Mouse (Mus musculus) neural tube, embryonic 13.5 days (tissue): ENCODE measurements around the gene Gm13283. TPM values are rescaled to one million over a fixed set of nuclear protein-coding genes. Genes with fewer than 3 reads are reported as not detected.
"Not testable (repeated sequence)": the region's sequence is repeated elsewhere in the genome, so short reads cannot be mapped to it uniquely, and the experiment has no call there.

Experiments
- ATAC-seq: fragments of 200-750 bp; cut with Nextera tagmentation; 2 replicates; pipeline ENCODE4 v1.8.0; 2017; ENCODE audit warnings: low read depth, mild to moderate bottlenecking, moderate TSS enrichment, moderate library complexity
- H3K27ac ChIP-seq: fragments of 300-500 bp; sonication (generic); replicated peaks from 2 replicates; pipeline ENCODE4 v1.5.1; 2015; ENCODE audit warnings: moderate library complexity, mild to moderate bottlenecking, inconsistent platforms
- H3K27me3 ChIP-seq: fragments of 300-500 bp; sonication (generic); 2 replicates; pipeline ENCODE4 v1.6.1; 2015; ENCODE audit warnings: mild to moderate bottlenecking, inconsistent platforms
- H3K36me3 ChIP-seq: fragments of 300-500 bp; sonication (generic); 2 replicates; pipeline ENCODE4 v1.6.1; 2015; ENCODE audit warnings: mild to moderate bottlenecking, inconsistent platforms
- H3K4me1 ChIP-seq: fragments of 300-500 bp; sonication (generic); replicated peaks from 2 replicates; pipeline ENCODE4 v1.6.1; 2015; ENCODE audit warnings: inconsistent platforms
- H3K4me2 ChIP-seq: fragments of 300-500 bp; sonication (generic); 2 replicates; pipeline ENCODE4 v1.6.1; 2015; ENCODE audit warnings: inconsistent platforms, mild to moderate bottlenecking, moderate library complexity
- H3K4me3 ChIP-seq: fragments of 300-500 bp; sonication (generic); 2 replicates; pipeline ENCODE4 v1.5.1; 2015; ENCODE audit warnings: mild to moderate bottlenecking, inconsistent platforms
- H3K9ac ChIP-seq: fragments of 300-500 bp; sonication (generic); 2 replicates; pipeline ENCODE4 v1.6.1; 2015; ENCODE audit warnings: moderate library complexity, mild to moderate bottlenecking, inconsistent platforms
- H3K9me3 ChIP-seq: fragments of 300-500 bp; sonication (generic); 2 replicates; pipeline ENCODE4 v1.6.1; 2016; ENCODE audit warnings: inconsistent platforms
- WGBS: fragments of 180-500 bp; shearing (Covaris S2); methylation state at CpG from one replicate; pipeline ENCODE4 v1.1.7; 2015; 5-methylcytosine and 5-hydroxymethylcytosine counted together
- polyA plus RNA-seq: library from polyadenylated mRNA; unstranded; fragments of >200 nt; fragmentation: Nextera tagmentation; extraction: Ambion mirVana; gene quantifications from 2 replicates; pipeline ENCODE4 v1.2.1, GENCODE M21; 2015

Gm13283 gene
- polyA plus RNA-seq, 1 experiment from 2014 or later, result not detected

- not testable (repeated sequence) for H3K9me3 ChIP-seq, H3K4me3 ChIP-seq, H3K9ac ChIP-seq, H3K27ac ChIP-seq, H3K36me3 ChIP-seq, H3K4me2 ChIP-seq, ATAC-seq, H3K27me3 ChIP-seq, H3K4me1 ChIP-seq
- no CpG with 5 or more reads among the region's 29 CpGs for WGBS
Observed at GRCm38 (mm10) chr4:88779550-88779949, 19.6 kb downstream of the Gm13283 start, which contains the start of gene Gm13272. Gm13272 (plus strand) TSS chr4:88779850.

- WGBS, result 46% methylated on average over 16 of the region's 18 CpGs
- H3K9me3 ChIP-seq, H3K36me3 ChIP-seq, H3K4me3 ChIP-seq, H3K4me2 ChIP-seq, ATAC-seq, H3K27me3 ChIP-seq, H3K4me1 ChIP-seq, H3K27ac ChIP-seq, H3K9ac ChIP-seq: not testable (repeated sequence)
Observed at GRCm38 (mm10) chr4:88780320-88780719, 20.4 kb downstream of the Gm13283 start.

DNA sequence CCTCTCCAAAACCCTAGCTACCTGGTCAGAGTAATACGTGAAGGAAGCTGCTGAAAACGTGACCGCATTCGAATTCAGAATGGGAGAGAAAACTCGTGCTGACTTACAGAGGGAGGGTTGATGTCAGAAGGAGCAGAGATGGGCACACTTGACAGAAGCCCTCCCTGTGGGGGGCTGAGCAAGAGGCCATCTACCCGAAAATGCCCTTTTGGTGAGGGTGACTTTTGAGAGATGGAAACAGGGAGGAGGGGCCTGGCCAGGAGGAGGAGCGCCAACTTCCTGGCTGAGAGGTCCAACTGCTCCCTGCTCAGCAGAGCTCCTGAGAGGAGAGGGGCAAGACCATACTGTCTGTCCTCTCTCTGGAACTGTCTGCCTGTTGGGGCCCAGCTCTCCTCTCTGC lies 21.9 kb downstream of the Gm13283 start, which contains the start of gene Ifnz:
Gene Ifnz (plus strand): TSS at position 301 of the 400 bp plus-strand sequence.
- Histone ChIP-seq H3K4me3 (peak within 1 kb of the TSS; percentile 19; the same call in 1 of the 2 replicates), H3K4me2 (peak within 1 kb of the TSS; percentile 41)
- H3K9me3 ChIP-seq, H3K27ac ChIP-seq, H3K9ac ChIP-seq, H3K27me3 ChIP-seq, ATAC-seq, H3K4me1 ChIP-seq, H3K36me3 ChIP-seq: not testable (repeated sequence)
- 19% methylated on average over 5 of the region's 7 CpGs for WGBS

GRCm38 (mm10) chr4:88782335-88782734 lies 22.4 kb downstream of the Gm13283 start:
- not testable (repeated sequence) for H3K27ac ChIP-seq, H3K9ac ChIP-seq, H3K4me1 ChIP-seq, H3K36me3 ChIP-seq, ATAC-seq, H3K9me3 ChIP-seq, H3K27me3 ChIP-seq
- WGBS, result 0% methylated on average over 3 of the region's 31 CpGs
- Histone ChIP-seq H3K4me2 (peak overlapping the region; percentile 41), H3K4me3 (peak overlapping the region; percentile 19; the same call in 1 of the 2 replicates)

DNA sequence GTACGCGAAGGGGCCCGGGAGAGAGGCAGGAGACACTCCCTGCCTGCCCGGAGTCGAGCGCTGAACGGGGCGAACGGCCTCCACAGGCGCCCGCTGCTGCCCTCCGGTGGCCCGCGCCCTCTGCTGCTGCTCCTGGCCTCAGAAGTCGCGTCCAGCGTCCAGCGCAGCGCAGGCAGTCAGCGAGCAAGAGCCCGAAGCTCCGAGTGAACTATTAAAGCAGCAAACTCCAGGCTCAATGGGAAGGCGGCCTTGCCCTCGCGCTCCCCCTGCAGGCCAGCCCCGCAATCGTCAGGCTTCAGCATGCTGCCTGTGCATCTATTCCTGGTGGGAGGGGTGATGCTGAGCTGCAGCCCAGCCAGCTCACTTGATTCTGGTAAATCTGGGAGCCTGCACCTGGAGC lies 25.5 kb downstream of the Gm13283 start, which contains the start of gene Gm13276:
Gene Gm13276 (plus strand): TSS at position 301 of the 400 bp plus-strand sequence.
- ATAC-seq, H3K9ac ChIP-seq, H3K4me2 ChIP-seq, H3K4me3 ChIP-seq, H3K36me3 ChIP-seq, H3K9me3 ChIP-seq, H3K27ac ChIP-seq, H3K4me1 ChIP-seq, H3K27me3 ChIP-seq: not testable (repeated sequence)
- no CpG with 5 or more reads among the region's 27 CpGs for WGBS

- H3K4me3 ChIP-seq, H3K27ac ChIP-seq, H3K9ac ChIP-seq, ATAC-seq, H3K4me1 ChIP-seq, H3K27me3 ChIP-seq, H3K9me3 ChIP-seq, H3K36me3 ChIP-seq, H3K4me2 ChIP-seq: not testable (repeated sequence)
- 0% methylated on average over 4 of the region's 28 CpGs for WGBS
Observed at GRCm38 (mm10) chr4:88788402-88788801, 28.5 kb downstream of the Gm13283 start, which contains the start of gene Gm13277. Gm13277 (plus strand) TSS chr4:88788632.

- H3K27me3 ChIP-seq, H3K9ac ChIP-seq, H3K4me1 ChIP-seq, H3K4me2 ChIP-seq, H3K4me3 ChIP-seq, H3K9me3 ChIP-seq, H3K27ac ChIP-seq, H3K36me3 ChIP-seq, ATAC-seq: not testable (repeated sequence)
- no CpG with 5 or more reads among the region's 28 CpGs for WGBS
Observed at GRCm38 (mm10) chr4:88791250-88791649, 31.3 kb downstream of the Gm13283 start, which contains the start of gene Gm13278. Gm13278 (plus strand) TSS chr4:88791550.

DNA sequence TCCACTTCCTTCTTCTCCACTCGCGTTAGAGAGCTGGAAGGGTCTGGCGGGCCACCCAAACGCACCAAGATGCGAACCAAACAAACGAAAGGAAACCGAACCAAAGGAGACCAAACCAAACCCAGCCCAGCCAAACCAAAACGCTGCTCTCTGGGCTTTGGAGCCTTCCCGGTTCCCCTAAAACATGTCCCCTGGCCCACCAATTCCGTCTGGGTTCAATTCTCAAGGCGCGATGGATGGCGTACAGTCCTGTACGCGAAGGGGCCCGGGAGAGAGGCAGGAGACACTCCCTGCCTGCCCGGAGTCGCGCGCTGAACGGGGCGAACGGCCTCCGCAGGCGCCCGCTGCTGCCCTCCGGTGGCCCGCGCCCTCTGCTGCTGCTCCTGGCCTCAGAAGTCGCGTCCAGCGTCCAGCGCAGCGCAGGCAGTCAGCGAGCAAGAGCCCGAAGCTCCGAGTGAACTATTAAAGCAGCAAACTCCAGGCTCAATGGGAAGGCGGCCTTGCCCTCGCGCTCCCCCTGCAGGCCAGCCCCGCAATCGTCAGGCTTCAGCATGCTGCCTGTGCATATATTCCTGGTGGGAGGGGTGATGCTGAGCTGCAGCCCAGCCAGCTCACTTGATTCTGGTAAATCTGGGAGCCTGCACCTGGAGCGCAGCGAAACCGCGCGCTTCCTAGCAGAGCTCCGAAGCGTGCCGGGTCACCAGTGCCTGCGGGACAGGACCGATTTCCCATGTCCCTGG lies 34.2 kb downstream of the Gm13283 start, which contains the start of gene Gm13275:
Gene Gm13275 (plus strand): TSS at position 552 of the 740 bp plus-strand sequence.
- WGBS, result 2% methylated on average over 12 of the region's 52 CpGs
- not testable (repeated sequence) for H3K9me3 ChIP-seq, ATAC-seq, H3K27me3 ChIP-seq, H3K4me2 ChIP-seq, H3K27ac ChIP-seq, H3K4me3 ChIP-seq, H3K9ac ChIP-seq, H3K4me1 ChIP-seq, H3K36me3 ChIP-seq

GRCm38 (mm10) chr4:88797097-88797496 lies 37.2 kb downstream of the Gm13283 start, which contains the start of gene Gm13279:
Gm13279 (plus strand) TSS chr4:88797397.
- H3K4me1 ChIP-seq, H3K9ac ChIP-seq, H3K27me3 ChIP-seq, H3K4me2 ChIP-seq, ATAC-seq, H3K9me3 ChIP-seq, H3K27ac ChIP-seq, H3K36me3 ChIP-seq, H3K4me3 ChIP-seq: not testable (repeated sequence)
- no CpG with 5 or more reads among the region's 28 CpGs for WGBS

GRCm38 (mm10) chr4:88799365-88799764 lies 39.4 kb downstream of the Gm13283 start, which contains the start of gene Gm13285:
Gm13285 (plus strand) TSS chr4:88799665.
- H3K4me3 ChIP-seq, ATAC-seq, H3K27me3 ChIP-seq, H3K36me3 ChIP-seq, H3K4me1 ChIP-seq, H3K27ac ChIP-seq, H3K9ac ChIP-seq, H3K4me2 ChIP-seq, H3K9me3 ChIP-seq: not testable (repeated sequence)
- WGBS, result 19% methylated on average over 5 of the region's 7 CpGs

DNA sequence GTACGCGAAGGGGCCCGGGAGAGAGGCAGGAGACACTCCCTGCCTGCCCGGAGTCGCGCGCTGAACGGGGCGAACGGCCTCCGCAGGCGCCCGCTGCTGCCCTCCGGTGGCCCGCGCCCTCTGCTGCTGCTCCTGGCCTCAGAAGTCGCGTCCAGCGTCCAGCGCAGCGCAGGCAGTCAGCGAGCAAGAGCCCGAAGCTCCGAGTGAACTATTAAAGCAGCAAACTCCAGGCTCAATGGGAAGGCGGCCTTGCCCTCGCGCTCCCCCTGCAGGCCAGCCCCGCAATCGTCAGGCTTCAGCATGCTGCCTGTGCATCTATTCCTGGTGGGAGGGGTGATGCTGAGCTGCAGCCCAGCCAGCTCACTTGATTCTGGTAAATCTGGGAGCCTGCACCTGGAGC lies 43.0 kb downstream of the Gm13283 start, which contains the start of gene Gm13287:
Gene Gm13287 (plus strand): TSS at position 301 of the 400 bp plus-strand sequence.
- not testable (repeated sequence) for H3K4me3 ChIP-seq, H3K4me2 ChIP-seq, ATAC-seq, H3K9ac ChIP-seq, H3K4me1 ChIP-seq, H3K9me3 ChIP-seq, H3K27ac ChIP-seq, H3K36me3 ChIP-seq, H3K27me3 ChIP-seq
- no CpG with 5 or more reads among the region's 29 CpGs for WGBS

- peaks cover 13% of the 10 kb centered on the region for H3K27me3 ChIP-seq
- H3K4me3 ChIP-seq, result peak within 1 kb of the TSS; percentile 22; the same call in 1 of the 2 replicates
- not testable (repeated sequence) for ATAC-seq, H3K9me3 ChIP-seq, H3K36me3 ChIP-seq, H3K4me1 ChIP-seq, H3K9ac ChIP-seq, H3K27ac ChIP-seq
- H3K4me2 ChIP-seq, result peak within 1 kb of the TSS; percentile 45
- no CpG with 5 or more reads among the region's 8 CpGs for WGBS
Observed at GRCm38 (mm10) chr4:88805231-88805630, 45.3 kb downstream of the Gm13283 start, which contains the start of gene Gm13288. Gm13288 (plus strand) TSS chr4:88805531.
